Mouse (Mus musculus) liver, adult 2 months (tissue): ENCODE results near the gene Phc2. TPM values are rescaled to one million over a fixed set of nuclear protein-coding genes. Genes with fewer than 3 reads are reported as not detected.

Experiments
- DNase-seq: peaks from one replicate; pipeline ENCODE4 v3.0.0-alpha.2; 2011; ENCODE audit warnings: low read depth, low spot score; ENCODE audit errors: extremely low read depth
- H3K27ac ChIP-seq: fragments of 200-500 bp; replicated peaks from 2 replicates; pipeline ENCODE4 v1.5.1; 2012; ENCODE audit warnings: low read depth, mild to moderate bottlenecking, control low read depth, inconsistent platforms, low read length; ENCODE audit not compliant: insufficient read depth
- H3K27me3 ChIP-seq: fragments of 200-500 bp; 2 replicates; pipeline ENCODE4 v1.6.1; 2012; ENCODE audit warnings: mild to moderate bottlenecking, moderate library complexity, low read length, inconsistent platforms; ENCODE audit not compliant: control insufficient read depth, insufficient read depth
- H3K36me3 ChIP-seq: fragments of 200-500 bp; 2 replicates; pipeline ENCODE4 v1.6.1; 2012; ENCODE audit warnings: low read length, inconsistent platforms; ENCODE audit not compliant: control insufficient read depth, insufficient read depth
- H3K4me1 ChIP-seq: fragments of 200-500 bp; 2 replicates; pipeline ENCODE4 v1.6.1; 2011; ENCODE audit warnings: low read length; ENCODE audit not compliant: control insufficient read depth, insufficient read depth
- H3K4me3 ChIP-seq: fragments of 200-500 bp; 2 replicates; pipeline ENCODE4 v1.5.1; 2011; ENCODE audit warnings: low read depth, mild to moderate bottlenecking, control low read depth, low read length, moderate library complexity; ENCODE audit not compliant: insufficient read depth
- H3K79me2 ChIP-seq: fragments of 200-500 bp; 2 replicates; pipeline ENCODE4 v1.6.1; 2012; ENCODE audit warnings: inconsistent platforms, mild to moderate bottlenecking, low read length, moderate library complexity; ENCODE audit not compliant: control insufficient read depth, insufficient read depth
- H3K9ac ChIP-seq: fragments of 200-500 bp; 2 replicates; pipeline ENCODE4 v1.6.1; 2012; ENCODE audit warnings: low read depth, mild to moderate bottlenecking, control low read depth, inconsistent platforms, low read length
- CTCF ChIP-seq: fragments of 200-500 bp; IDR thresholded peaks from 2 replicates; pipeline ENCODE4 v1.5.1; 2011; ENCODE audit warnings: low read depth, low read length, control low read depth
- POLR2A ChIP-seq: fragments of 200-500 bp; IDR thresholded peaks from 2 replicates; pipeline ENCODE4 v1.6.1; 2011; ENCODE audit warnings: low read length, control low read depth; ENCODE audit not compliant: insufficient read depth; ENCODE audit errors: extremely low read depth
- WGBS: fragments of 180-500 bp; shearing (Covaris S2); methylation state at CpG from one replicate; pipeline ENCODE4 v1.1.7; 2018; 5-methylcytosine and 5-hydroxymethylcytosine counted together
- polyA plus RNA-seq: library from polyadenylated mRNA; depleted of rRNA; stranded (reverse); fragments of >200 nt; gene quantifications from 2 replicates; pipeline ENCODE4 v1.2.3, GENCODE M21; 2012
- total RNA-seq: library from RNA; depleted of rRNA; stranded (reverse); fragments of >200 nt; gene quantifications from 2 replicates; pipeline ENCODE4 v1.2.3, GENCODE M21; 2014

The Phc2 gene
- total and polyA plus RNA-seq, 2 experiments: 7.7 to 28.7 TPM

- no peak overlapping the region for H3K9ac ChIP-seq
- no peaks in the 10 kb centered on the region for H3K4me1 ChIP-seq
- no peak for TF ChIP-seq CTCF
- TF ChIP-seq POLR2A: no peak
- no peaks in the 10 kb centered on the region for H3K27me3 ChIP-seq
- H3K79me2 ChIP-seq: no peaks in the 10 kb centered on the region
- no peak for DNase-seq
- H3K4me3 ChIP-seq: no peak overlapping the region
- H3K36me3 ChIP-seq: no peaks in the 10 kb centered on the region
- WGBS: 84% methylated on average over 14 of the region's 15 CpGs
- H3K27ac ChIP-seq: no peak overlapping the region
Observed at GRCm38 (mm10) chr4:128692149-128692925, 37.8 kb downstream of the Phc2 start.

DNA sequence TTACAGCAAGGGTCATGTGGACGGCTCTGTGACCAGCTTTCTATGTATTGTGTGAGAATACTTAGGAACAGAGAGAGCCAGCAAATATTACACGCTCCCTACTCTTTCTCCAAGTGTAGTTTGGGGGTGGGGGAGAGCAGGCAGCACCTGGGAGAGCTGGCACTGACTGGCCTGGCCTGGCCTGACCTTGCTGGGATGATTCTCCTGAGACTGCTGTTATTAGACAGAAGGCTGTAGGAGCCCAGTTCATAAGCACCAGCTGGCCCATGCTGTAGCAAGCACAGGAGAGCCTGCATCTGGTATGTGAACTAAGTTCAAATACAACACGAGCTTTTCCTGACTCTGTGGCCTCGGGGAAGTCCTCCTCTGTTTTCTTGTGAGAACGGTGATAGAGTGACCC lies 38.7 kb downstream of the Phc2 start:
- Histone ChIP-seq H3K4me3 (no peak overlapping the region), H3K27me3 (no peaks in the 10 kb centered on the region), H3K36me3 (no peaks in the 10 kb centered on the region), H3K79me2 (no peaks in the 10 kb centered on the region), H3K4me1 (no peaks in the 10 kb centered on the region), H3K27ac (no peak overlapping the region), H3K9ac (no peak overlapping the region)
- TF ChIP-seq POLR2A (no peak), CTCF (no peak)
- WGBS: 66% methylated on average over 5 of the region's 5 CpGs
- DNase-seq: no peak

DNA sequence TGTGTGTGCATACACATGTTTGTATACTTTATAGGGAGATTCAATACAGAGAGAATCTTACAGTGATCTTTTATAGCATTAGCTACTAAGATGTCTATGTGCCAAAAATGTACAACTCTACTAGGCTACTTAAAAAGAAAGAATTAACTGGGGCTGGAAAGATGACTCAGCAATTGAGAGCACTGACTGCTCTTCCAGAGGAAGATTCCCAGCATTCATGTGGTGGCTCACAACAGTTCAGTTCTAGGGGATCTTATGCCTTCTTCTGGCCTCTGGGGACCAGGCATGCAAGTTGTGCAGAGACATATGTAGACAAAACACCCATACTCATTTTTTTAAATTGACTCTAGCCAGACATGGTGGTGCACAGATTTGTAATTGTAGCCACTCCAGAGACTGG lies 39.8 kb downstream of the Phc2 start:
- Histone ChIP-seq H3K4me1 (no peaks in the 10 kb centered on the region), H3K9ac (no peak overlapping the region), H3K79me2 (no peaks in the 10 kb centered on the region), H3K36me3 (no peaks in the 10 kb centered on the region), H3K4me3 (no peak overlapping the region), H3K27me3 (no peaks in the 10 kb centered on the region), H3K27ac (no peak overlapping the region)
- DNase-seq: no peak
- TF ChIP-seq POLR2A (no peak), CTCF (no peak)

DNA sequence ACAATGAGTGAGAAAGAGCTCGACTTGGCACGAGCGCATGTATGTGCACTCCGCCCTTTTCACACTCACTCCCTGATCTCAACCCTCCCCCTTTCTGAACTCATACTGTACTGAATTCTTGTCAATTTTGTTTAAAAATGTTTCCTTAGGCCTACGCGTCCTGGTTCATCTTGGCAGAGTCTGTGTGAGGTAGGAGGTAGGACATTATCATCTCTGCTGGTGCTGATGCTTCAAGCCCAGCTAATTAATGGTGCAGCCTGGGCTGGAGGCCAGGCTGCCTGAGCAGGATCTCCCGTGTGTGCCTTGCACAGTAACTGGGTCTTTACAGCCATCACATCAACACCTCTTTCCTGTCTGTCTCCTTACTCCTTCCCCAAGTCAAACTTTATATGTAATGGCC lies 40.6 kb downstream of the Phc2 start:
- Histone ChIP-seq H3K4me3 (no peak overlapping the region), H3K27ac (no peak overlapping the region), H3K79me2 (no peaks in the 10 kb centered on the region), H3K27me3 (no peaks in the 10 kb centered on the region), H3K36me3 (no peaks in the 10 kb centered on the region), H3K4me1 (no peaks in the 10 kb centered on the region), H3K9ac (no peak overlapping the region)
- no peak for DNase-seq
- TF ChIP-seq POLR2A (no peak), CTCF (no peak)
- 83% methylated on average over 7 of the region's 7 CpGs for WGBS

DNA sequence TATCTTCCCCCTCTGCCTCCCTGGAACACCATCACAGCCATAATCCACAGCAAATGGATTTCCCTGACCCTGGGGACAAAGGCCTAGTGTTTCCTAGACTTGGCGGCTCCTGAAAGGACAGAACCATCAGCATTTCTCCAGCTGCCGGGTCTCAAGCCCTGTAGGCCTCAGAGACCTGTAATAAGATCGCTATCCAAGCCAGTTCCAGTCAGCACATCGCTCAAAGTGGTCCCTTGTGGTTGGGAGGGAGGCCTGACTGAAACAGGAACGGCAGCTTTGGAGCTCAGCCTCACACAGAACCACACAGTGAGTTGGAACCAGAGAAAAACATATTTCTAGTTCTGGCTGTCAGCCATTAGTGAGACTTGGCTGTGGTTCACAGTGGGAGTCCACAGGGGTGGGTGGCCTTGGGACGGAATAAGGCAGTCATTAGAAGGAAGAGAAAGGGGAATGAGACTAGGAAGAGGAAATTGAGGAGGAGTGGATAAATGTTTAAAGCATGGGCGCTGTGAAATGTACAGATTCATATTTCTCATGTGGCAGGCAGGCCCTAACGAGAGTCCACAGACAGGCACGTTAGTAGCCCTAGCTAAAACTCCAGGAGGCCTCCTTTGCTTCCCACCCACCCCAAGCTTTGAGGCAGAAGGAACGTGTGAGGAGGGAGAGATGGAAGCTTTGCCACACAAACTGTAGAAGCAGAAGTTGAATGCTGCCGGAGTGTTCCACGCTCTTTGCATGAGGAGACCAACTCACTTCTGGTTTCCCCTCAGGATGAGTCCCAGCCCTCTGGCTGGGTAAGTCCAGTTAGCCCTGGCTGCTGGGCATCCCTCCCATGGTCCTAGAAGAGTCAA lies 43.7 kb downstream of the Phc2 start:
- WGBS: 79% methylated on average over 12 of the region's 12 CpGs
- Histone ChIP-seq H3K4me3 (no peak overlapping the region), H3K27me3 (no peaks in the 10 kb centered on the region), H3K4me1 (no peaks in the 10 kb centered on the region), H3K9ac (no peak overlapping the region), H3K79me2 (no peaks in the 10 kb centered on the region), H3K36me3 (no peaks in the 10 kb centered on the region), H3K27ac (no peak overlapping the region)
- peak; percentile 19 for DNase-seq
- TF ChIP-seq POLR2A: no peak
- TF ChIP-seq CTCF: no peak

DNA sequence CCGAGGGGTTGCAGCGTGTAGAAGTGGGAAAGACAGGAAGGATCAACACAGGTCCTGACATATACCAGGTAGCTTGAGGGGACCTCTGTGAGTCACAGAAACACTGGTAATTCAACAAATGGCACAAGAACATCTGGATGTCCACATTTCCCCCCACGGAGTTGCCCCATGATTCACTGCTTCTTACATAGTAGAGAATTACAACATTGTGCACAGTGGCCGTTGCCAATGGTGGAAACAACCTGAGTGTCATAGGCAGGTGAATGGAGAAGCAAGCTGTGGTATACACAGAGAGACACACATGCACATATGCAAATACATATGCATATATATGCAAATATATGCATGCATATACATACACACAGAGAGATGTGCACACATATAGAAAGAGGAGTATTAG lies 45.4 kb downstream of the Phc2 start:
- no peaks in the 10 kb centered on the region for H3K27me3 ChIP-seq
- no peak overlapping the region for H3K27ac ChIP-seq
- no peaks in the 10 kb centered on the region for H3K36me3 ChIP-seq
- 92% methylated on average over 4 of the region's 4 CpGs for WGBS
- no peaks in the 10 kb centered on the region for H3K4me1 ChIP-seq
- no peak for DNase-seq
- TF ChIP-seq CTCF (no peak), POLR2A (no peak)
- H3K79me2 ChIP-seq: no peaks in the 10 kb centered on the region
- no peak overlapping the region for H3K9ac ChIP-seq
- H3K4me3 ChIP-seq: no peak overlapping the region
